Mouse (Mus musculus) thymus, adult 2 months (tissue): ENCODE data around the gene Trim23.

ENCODE experiments used
- CTCF ChIP-seq: fragments of 200-500 bp; IDR thresholded peaks from 2 replicates; pipeline ENCODE4 v1.5.1; 2012; ENCODE audit warnings: mild to moderate bottlenecking, control low read depth, low read length, moderate library complexity, borderline replicate concordance; ENCODE audit not compliant: control insufficient read depth, poor library complexity, insufficient read depth; ENCODE audit errors: extremely low read depth
- POLR2A ChIP-seq: fragments of 200-500 bp; IDR thresholded peaks from 2 replicates; pipeline ENCODE4 v1.6.1; 2012; ENCODE audit warnings: mild to moderate bottlenecking, low read length, control low read depth, moderate library complexity; ENCODE audit not compliant: control insufficient read depth, poor library complexity, insufficient read depth; ENCODE audit errors: extremely low read depth

GRCm38 (mm10) chr13:104178650-104179121 is at the start of gene Trim23:
- TF ChIP-seq CTCF: peak; percentile 78; the same call in 1 of the 2 replicates
- TF ChIP-seq POLR2A: peak; percentile 94
